ENCODE assay signal across 8 mouse cellular contexts in the genomic region with DNA sequence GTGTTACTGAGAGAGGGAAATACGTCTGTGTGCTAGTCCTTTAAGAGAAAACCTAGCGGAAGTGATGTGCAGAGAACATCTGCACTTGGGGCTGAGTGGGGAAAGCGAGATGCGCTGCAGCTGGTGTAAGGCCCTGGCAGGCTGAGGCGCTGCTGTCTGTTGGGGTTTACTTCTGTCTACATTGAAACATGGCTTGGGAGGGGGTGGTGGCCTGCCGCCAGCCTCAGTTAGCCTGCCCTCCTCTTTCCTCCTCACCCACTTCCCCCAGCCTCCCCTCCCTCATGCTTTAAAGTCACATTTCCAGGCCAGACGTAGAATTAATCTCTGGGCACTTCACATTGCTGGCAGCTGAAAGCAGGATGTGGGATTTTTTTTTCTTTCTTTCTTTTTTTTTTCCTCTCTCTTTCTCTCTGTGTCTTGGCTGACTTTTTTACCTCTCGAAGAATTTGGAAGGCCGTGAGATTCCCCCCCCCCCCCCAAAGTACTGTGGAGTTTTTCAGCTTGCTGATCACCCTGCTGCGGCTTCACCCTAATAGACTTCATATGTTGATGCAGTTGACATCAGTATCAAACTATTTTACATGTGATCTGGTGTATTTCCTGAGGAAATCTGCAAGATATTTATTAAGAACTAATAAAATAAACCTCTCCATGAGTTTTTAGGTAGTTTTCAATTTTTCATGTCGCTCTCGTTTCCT.
A peak's percentile ranks its signal among the peaks of the same experiment; 100 is the strongest.
DNase-seq lines count a peak whose midpoint lies in the region; ATAC-seq and TF ChIP-seq lines count a peak whose summit lies in the region.

No protein-coding gene starts in this region.

- 14% methylated on average over 12 of the region's 12 CpGs for WGBS in embryonic facial prominence, embryonic 15.5 days
- 23% methylated on average over 12 of the region's 12 CpGs for WGBS in heart, embryonic 11.5 days (ENCODE audit: insufficient replicate concordance)
- 46% methylated on average over 11 of the region's 12 CpGs for WGBS in liver, embryonic 11.5 days
- 30% methylated on average over 12 of the region's 12 CpGs for WGBS in neural tube, embryonic 15.5 days
- 9% methylated on average over 12 of the region's 12 CpGs for WGBS in thymus, adult 2 months

- H3K27ac ChIP-seq in embryonic facial prominence, embryonic 15.5 days (replicated peaks), result peak overlapping the region; percentile 90
- H3K27ac ChIP-seq in heart, embryonic 11.5 days (ENCODE audit: low read depth, low read length), result peak overlapping the region; percentile 91
- peak overlapping the region; percentile 68 for H3K27ac ChIP-seq in liver, embryonic 11.5 days (ENCODE audit: low read depth, low read length)
- peak overlapping the region; percentile 80 for H3K27ac ChIP-seq in neural tube, embryonic 15.5 days (replicated peaks)
- peak overlapping the region; percentile 76 for H3K27ac ChIP-seq in thymus, adult 2 months (ENCODE audit: control insufficient read depth, insufficient read depth, low read length)

- H3K9ac ChIP-seq in embryonic facial prominence, embryonic 15.5 days, result no peak overlapping the region
- peak overlapping the region; percentile 52; the same call in 1 of the 2 replicates for H3K9ac ChIP-seq in heart, embryonic 11.5 days (ENCODE audit: low read depth, low read length)
- H3K9ac ChIP-seq in liver, embryonic 11.5 days (ENCODE audit: low read depth, low read length), result no peak overlapping the region
- H3K9ac ChIP-seq in neural tube, embryonic 15.5 days (replicated peaks), result no peak overlapping the region; the same call in 1 of the 2 replicates

- H3K4me1 ChIP-seq in embryonic facial prominence, embryonic 15.5 days, result peaks cover 44% of the 10 kb centered on the region
- peaks cover 32% of the 10 kb centered on the region for H3K4me1 ChIP-seq in heart, embryonic 11.5 days (ENCODE audit: control insufficient read depth, insufficient read depth, low read length)
- H3K4me1 ChIP-seq in liver, embryonic 11.5 days (replicated peaks; ENCODE audit: control insufficient read depth, insufficient read depth, low read length), result peaks cover 12% of the 10 kb centered on the region
- peaks cover 41% of the 10 kb centered on the region for H3K4me1 ChIP-seq in neural tube, embryonic 15.5 days
- peaks cover 12% of the 10 kb centered on the region for H3K4me1 ChIP-seq in thymus, adult 2 months (replicated peaks; ENCODE audit: control insufficient read depth, insufficient read depth, low read length)

- H3K36me3 ChIP-seq in embryonic facial prominence, embryonic 15.5 days, result no peaks in the 10 kb centered on the region
- H3K36me3 ChIP-seq in heart, embryonic 11.5 days (ENCODE audit: control insufficient read depth, insufficient read depth, low read length), result no peaks in the 10 kb centered on the region
- no peaks in the 10 kb centered on the region for H3K36me3 ChIP-seq in liver, embryonic 11.5 days (ENCODE audit: control insufficient read depth, insufficient read depth, low read length)
- H3K36me3 ChIP-seq in neural tube, embryonic 15.5 days, result no peaks in the 10 kb centered on the region
- no peaks in the 10 kb centered on the region for H3K36me3 ChIP-seq in thymus, adult 2 months (ENCODE audit: control insufficient read depth, insufficient read depth, low read length)

- H3K4me3 ChIP-seq in embryonic facial prominence, embryonic 15.5 days (replicated peaks), result 0 out of 2 replicates have a peak overlapping the region, but pooled peaks have one; percentile 7
- 0 out of 2 replicates have a peak overlapping the region, but pooled peaks have one; percentile 18 for H3K4me3 ChIP-seq in heart, embryonic 11.5 days (ENCODE audit: low read depth, low read length)
- H3K4me3 ChIP-seq in liver, embryonic 11.5 days (ENCODE audit: low read depth, low read length), result no peak overlapping the region
- H3K4me3 ChIP-seq in neural tube, embryonic 15.5 days (replicated peaks), result no peak overlapping the region
- no peak overlapping the region for H3K4me3 ChIP-seq in thymus, adult 2 months (ENCODE audit: control insufficient read depth, insufficient read depth, low read length)

- ATAC-seq in embryonic facial prominence, embryonic 15.5 days (ENCODE audit: insufficient number of reproducible peaks, low FRiP score, low TSS enrichment, low read depth), result peak; percentile 86
- no peak; the same call in 1 of the 2 replicates for ATAC-seq in heart, embryonic 11.5 days (replicated peaks; ENCODE audit: insufficient number of reproducible peaks, low FRiP score, low TSS enrichment)
- no peak for ATAC-seq in liver, embryonic 11.5 days (replicated peaks; ENCODE audit: low FRiP score)
- ATAC-seq in neural tube, embryonic 15.5 days (ENCODE audit: low FRiP score), result peak; percentile 81; the same call in 1 of the 2 replicates

- no peak for TF ChIP-seq POLR2A in thymus, adult 2 months (IDR thresholded peaks at IDR 0.05; ENCODE audit: control insufficient read depth, extremely low read depth, insufficient read depth, low read length, poor library complexity)

- TF ChIP-seq CTCF in thymus, adult 2 months (IDR thresholded peaks at IDR 0.05; ENCODE audit: borderline replicate concordance, control insufficient read depth, extremely low read depth, insufficient read depth, low read length, poor library complexity), result peak; percentile 44; the same call in 1 of the 2 replicates

- H3K27me3 ChIP-seq in embryonic facial prominence, embryonic 15.5 days, result no peaks in the 10 kb centered on the region
- no peaks in the 10 kb centered on the region for H3K27me3 ChIP-seq in heart, embryonic 11.5 days (ENCODE audit: control insufficient read depth, insufficient read depth, low read length)
- no peaks in the 10 kb centered on the region for H3K27me3 ChIP-seq in liver, embryonic 11.5 days (replicated peaks; ENCODE audit: control insufficient read depth, insufficient read depth, low read length)
- H3K27me3 ChIP-seq in neural tube, embryonic 15.5 days (replicated peaks), result no peaks in the 10 kb centered on the region
- H3K27me3 ChIP-seq in thymus, adult 2 months (ENCODE audit: control insufficient read depth, insufficient read depth, low read length), result no peaks in the 10 kb centered on the region

- peak overlapping the region; percentile 27; the same call in 1 of the 2 replicates for H3K4me2 ChIP-seq in embryonic facial prominence, embryonic 15.5 days (replicated peaks)
- H3K4me2 ChIP-seq in heart, embryonic 11.5 days, result peak overlapping the region; percentile 52
- H3K4me2 ChIP-seq in liver, embryonic 11.5 days, result no peak overlapping the region; the same call in 1 of the 2 replicates
- H3K4me2 ChIP-seq in neural tube, embryonic 15.5 days, result peak overlapping the region; percentile 43

- DNase-seq in urinary bladder, postnatal 25 days (ENCODE audit: low spot score), result peak; percentile 28
- DNase-seq in urinary bladder, adult 2 months (ENCODE audit: low spot score), result no peak
- peak; percentile 41 to 57 for DNase-seq in kidney, adult 8-10 months
- DNase-seq in liver, embryonic 11.5 days (ENCODE audit: low spot score), result peak; percentile 42
- peak; percentile 83 for DNase-seq in thymus, adult 2 months

- no peaks in the 10 kb centered on the region for H3K9me3 ChIP-seq in embryonic facial prominence, embryonic 15.5 days (replicated peaks)
- no peaks in the 10 kb centered on the region for H3K9me3 ChIP-seq in heart, embryonic 11.5 days (replicated peaks; ENCODE audit: control insufficient read depth, low read length)
- H3K9me3 ChIP-seq in liver, embryonic 11.5 days (ENCODE audit: control insufficient read depth, low read length), result no peaks in the 10 kb centered on the region
- H3K9me3 ChIP-seq in neural tube, embryonic 15.5 days (replicated peaks), result no peaks in the 10 kb centered on the region

Comparison
In these comparisons a context has a peak if more than half of its experiments do, and no peak if none do; other contexts are left out.
1. ATAC-seq: peak in embryonic facial prominence, embryonic 15.5 days (single experiment) and neural tube, embryonic 15.5 days (single experiment); none in heart, embryonic 11.5 days (single experiment) and liver, embryonic 11.5 days (single experiment).
2. H3K4me3 ChIP-seq: peak in embryonic facial prominence, embryonic 15.5 days (single experiment) and heart, embryonic 11.5 days (single experiment); none in liver, embryonic 11.5 days (single experiment), neural tube, embryonic 15.5 days (single experiment) and thymus, adult 2 months (single experiment).
3. Peak in every context shown above with its lines, with median percentiles within 50 percentile points of each other: H3K27ac ChIP-seq.